Mouse (Mus musculus): ENCODE measurements around the gene Sult6b2. TPM values are rescaled to one million over a fixed set of nuclear protein-coding genes. Genes with fewer than 3 reads are reported as not detected.

Gene Sult6b2
- polyA plus RNA-seq, 1 experiment from 2014 or later = 53.2 TPM

DNA sequence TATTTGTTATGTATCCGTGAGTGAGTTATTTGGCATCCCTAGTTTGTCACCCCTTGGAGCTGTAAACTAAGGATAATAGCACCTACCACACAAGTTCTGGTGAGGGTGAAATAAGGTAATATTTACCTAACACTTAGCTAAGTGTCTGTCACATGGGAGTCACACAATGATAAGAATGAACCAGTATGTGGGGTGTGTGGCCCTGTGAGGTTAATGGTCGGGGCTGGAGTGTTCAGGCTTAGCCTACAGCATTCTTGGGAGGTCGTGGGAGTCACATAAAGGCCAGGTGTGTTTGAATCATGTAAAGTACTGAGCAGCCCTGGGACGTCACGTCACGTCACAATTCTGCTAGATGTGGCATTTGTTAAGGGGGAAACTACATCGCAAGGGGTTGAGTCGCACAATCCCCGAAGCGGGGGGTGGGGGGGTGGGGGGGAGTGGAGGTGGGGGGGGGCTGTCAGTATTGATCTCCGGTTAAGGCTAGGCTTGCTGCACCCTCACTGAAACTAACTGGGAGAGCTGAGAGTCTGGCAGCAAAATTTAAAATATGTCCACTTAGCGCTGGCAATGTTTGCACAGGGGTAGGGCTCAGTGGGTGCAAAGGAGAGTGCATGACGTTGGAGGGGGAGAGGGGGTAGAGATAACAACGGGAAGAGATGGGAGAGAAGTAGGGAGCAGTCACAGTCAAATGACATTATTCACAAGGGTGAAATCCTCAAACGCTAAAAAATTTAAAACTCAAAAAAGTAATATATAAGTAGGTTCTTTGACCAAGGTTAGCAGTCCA is 8.5 kb downstream of the Sult6b2 start:
- Histone ChIP-seq H3K9me3 (ENCODE audit: control insufficient read depth) (no peaks in the 10 kb centered on the region), H3K27ac (ENCODE audit: low read depth, low read length) (no peak overlapping the region), H3K27me3 (replicated peaks; ENCODE audit: control insufficient read depth, insufficient read depth, low read length) (no peaks in the 10 kb centered on the region), H3K4me1 (replicated peaks; ENCODE audit: control insufficient read depth, insufficient read depth, low read length) (no peaks in the 10 kb centered on the region; the same call in 1 of the 2 replicates), H3K36me3 (ENCODE audit: control insufficient read depth, insufficient read depth) (no peaks in the 10 kb centered on the region), H3K4me2 (replicated peaks; ENCODE audit: low read depth) (0 out of 2 replicates have a peak overlapping the region, but pooled peaks have one; percentile 21), H3K4me3 (ENCODE audit: low read depth, low read length) (no peak overlapping the region), H3K9ac (ENCODE audit: low read depth, low read length) (no peak overlapping the region)
- ATAC-seq = no peak
- no peak for TF ChIP-seq CTCF (IDR thresholded peaks at IDR 0.05; ENCODE audit: low read depth)
- 21% methylated on average over 15 of the region's 15 CpGs for WGBS

DNA sequence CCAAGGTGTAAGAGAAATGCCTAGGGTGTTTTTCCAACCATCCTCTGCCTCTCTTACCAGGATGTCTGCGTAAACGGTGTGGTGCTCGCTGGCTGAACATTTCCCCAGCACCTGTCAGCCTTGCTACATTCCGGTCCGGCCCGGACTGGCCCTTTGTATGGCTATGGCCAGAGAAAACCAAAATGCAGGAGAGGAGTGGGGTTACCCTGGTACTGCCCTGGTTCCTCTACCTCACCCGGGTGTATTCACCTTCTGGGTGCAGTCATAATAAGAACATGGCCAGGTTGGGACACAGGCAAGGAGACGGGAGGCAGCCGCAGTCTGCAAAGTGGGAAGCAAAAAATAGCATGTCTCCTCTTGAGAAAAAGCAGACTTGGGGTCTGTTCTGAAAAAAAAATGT is 9.2 kb downstream of the Sult6b2 start:
- Histone ChIP-seq H3K4me1 (replicated peaks; ENCODE audit: control insufficient read depth, insufficient read depth, low read length) (no peaks in the 10 kb centered on the region; the same call in 1 of the 2 replicates), H3K4me3 (ENCODE audit: low read depth, low read length) (no peak overlapping the region), H3K9ac (ENCODE audit: low read depth, low read length) (no peak overlapping the region), H3K27ac (ENCODE audit: low read depth, low read length) (no peak overlapping the region), H3K4me2 (replicated peaks; ENCODE audit: low read depth) (no peak overlapping the region), H3K36me3 (ENCODE audit: control insufficient read depth, insufficient read depth) (no peaks in the 10 kb centered on the region), H3K27me3 (replicated peaks; ENCODE audit: control insufficient read depth, insufficient read depth, low read length) (no peaks in the 10 kb centered on the region), H3K9me3 (ENCODE audit: control insufficient read depth) (no peaks in the 10 kb centered on the region)
- TF ChIP-seq CTCF (IDR thresholded peaks at IDR 0.05; ENCODE audit: low read depth) = no peak
- ATAC-seq = no peak
- 60% methylated on average over 9 of the region's 9 CpGs for WGBS

DNA sequence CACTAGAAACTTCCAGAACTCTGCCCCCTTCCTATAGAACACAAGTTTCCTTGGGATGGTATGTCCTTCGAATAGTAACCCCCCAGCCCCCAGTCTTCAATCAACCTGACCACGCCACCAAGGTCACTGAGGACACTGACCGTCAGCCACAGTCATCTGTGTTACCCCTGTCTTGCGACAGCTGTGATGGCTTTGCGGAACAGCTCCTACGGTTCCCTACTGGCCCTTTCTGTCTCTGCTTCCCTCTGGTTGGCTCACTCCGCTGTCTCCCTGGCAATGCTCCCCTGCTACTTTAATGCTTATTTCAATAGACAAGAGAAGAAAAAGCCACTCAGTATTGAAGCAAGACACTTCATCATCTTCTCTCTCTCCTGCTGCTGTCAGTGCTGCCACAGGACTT is 10.8 kb downstream of the Sult6b2 start:
- Histone ChIP-seq H3K36me3 (ENCODE audit: control insufficient read depth, insufficient read depth) (no peaks in the 10 kb centered on the region), H3K27ac (ENCODE audit: low read depth, low read length) (no peak overlapping the region), H3K4me2 (replicated peaks; ENCODE audit: low read depth) (no peak overlapping the region), H3K4me1 (replicated peaks; ENCODE audit: control insufficient read depth, insufficient read depth, low read length) (no peaks in the 10 kb centered on the region; the same call in 1 of the 2 replicates), H3K9me3 (ENCODE audit: control insufficient read depth) (no peaks in the 10 kb centered on the region), H3K4me3 (ENCODE audit: low read depth, low read length) (no peak overlapping the region), H3K9ac (ENCODE audit: low read depth, low read length) (no peak overlapping the region), H3K27me3 (replicated peaks; ENCODE audit: control insufficient read depth, insufficient read depth, low read length) (no peaks in the 10 kb centered on the region)
- no peak for TF ChIP-seq CTCF (IDR thresholded peaks at IDR 0.05; ENCODE audit: low read depth)
- 65% methylated on average over 7 of the region's 7 CpGs for WGBS
- no peak for ATAC-seq

DNA sequence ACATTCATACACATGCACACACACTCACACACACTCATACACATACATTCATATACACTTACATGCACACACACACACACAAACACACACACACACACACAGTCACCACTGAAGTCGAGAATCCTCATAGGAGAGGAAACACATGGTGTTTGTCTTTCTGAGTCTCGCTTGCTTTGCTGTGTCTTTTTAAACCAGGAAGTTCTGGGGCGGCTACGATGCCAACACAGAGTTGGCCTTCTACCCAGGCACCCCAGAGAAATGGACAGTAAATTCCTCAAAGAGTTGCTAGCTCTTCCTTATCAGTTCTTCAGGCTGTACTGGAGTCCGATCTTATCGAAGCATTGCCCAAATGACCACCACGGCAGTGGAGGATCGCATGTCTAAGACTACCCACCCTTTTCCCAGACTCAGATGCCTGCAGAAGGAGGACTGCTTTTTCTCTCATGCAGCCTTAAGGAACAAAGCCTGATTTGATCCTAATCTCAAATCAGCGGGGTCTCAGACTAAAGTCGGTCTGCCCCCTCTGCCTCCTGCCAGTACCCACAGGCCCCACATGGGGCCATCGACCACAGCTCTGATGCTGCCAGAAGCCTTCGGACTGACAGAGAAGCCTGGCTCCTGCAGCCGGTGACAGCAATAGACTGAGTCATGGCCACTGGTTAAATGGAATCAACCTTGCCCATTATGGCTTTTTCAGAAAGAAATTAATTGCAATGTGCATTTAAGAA is 11.9 kb downstream of the Sult6b2 start:
- H3K4me3 ChIP-seq (ENCODE audit: low read depth, low read length) = no peak overlapping the region
- no peaks in the 10 kb centered on the region for H3K27me3 ChIP-seq (replicated peaks; ENCODE audit: control insufficient read depth, insufficient read depth, low read length)
- no peak overlapping the region for H3K27ac ChIP-seq (ENCODE audit: low read depth, low read length)
- WGBS = 42% methylated on average over 13 of the region's 13 CpGs
- no peaks in the 10 kb centered on the region; the same call in 1 of the 2 replicates for H3K4me1 ChIP-seq (replicated peaks; ENCODE audit: control insufficient read depth, insufficient read depth, low read length)
- H3K4me2 ChIP-seq (replicated peaks; ENCODE audit: low read depth) = no peak overlapping the region
- no peak overlapping the region for H3K9ac ChIP-seq (ENCODE audit: low read depth, low read length)
- no peak for ATAC-seq
- H3K36me3 ChIP-seq (ENCODE audit: control insufficient read depth, insufficient read depth) = no peaks in the 10 kb centered on the region
- no peak for TF ChIP-seq CTCF (IDR thresholded peaks at IDR 0.05; ENCODE audit: low read depth)
- H3K9me3 ChIP-seq (ENCODE audit: control insufficient read depth) = no peaks in the 10 kb centered on the region

DNA sequence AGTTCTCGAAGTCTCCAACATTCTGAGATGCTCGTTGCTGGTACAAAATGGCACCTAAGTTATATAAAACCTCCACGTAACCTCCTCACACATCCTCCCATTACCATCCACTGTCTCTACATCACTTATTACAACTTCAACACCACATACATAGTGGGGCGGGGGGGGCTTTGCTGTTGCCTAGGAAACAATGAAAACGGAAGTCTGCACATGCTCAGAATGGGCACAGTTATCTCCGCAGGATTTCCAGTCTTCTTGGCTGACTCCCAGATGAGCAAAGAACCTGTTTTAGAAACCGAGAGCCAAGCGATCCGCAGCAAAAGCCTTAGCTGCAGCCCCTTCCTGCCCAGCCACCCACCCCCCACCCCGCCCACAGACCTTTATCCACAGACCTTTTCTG is 14.6 kb downstream of the Sult6b2 start:
- 92% methylated on average over 10 of the region's 10 CpGs for WGBS

More for the DNA sequence above, 14.6 kb downstream of the Sult6b2 start:
- TF ChIP-seq CTCF (IDR thresholded peaks at IDR 0.05; ENCODE audit: low read depth) = no peak
- no peaks in the 10 kb centered on the region for H3K36me3 ChIP-seq (ENCODE audit: control insufficient read depth, insufficient read depth)
- no peak for ATAC-seq
- no peaks in the 10 kb centered on the region for H3K27me3 ChIP-seq (replicated peaks; ENCODE audit: control insufficient read depth, insufficient read depth, low read length)
- H3K9me3 ChIP-seq (ENCODE audit: control insufficient read depth) = no peaks in the 10 kb centered on the region
- H3K4me3 ChIP-seq (ENCODE audit: low read depth, low read length) = no peak overlapping the region
- no peak overlapping the region for H3K27ac ChIP-seq (ENCODE audit: low read depth, low read length)
- H3K4me1 ChIP-seq (replicated peaks; ENCODE audit: control insufficient read depth, insufficient read depth, low read length) = no peaks in the 10 kb centered on the region
- no peak overlapping the region for H3K9ac ChIP-seq (ENCODE audit: low read depth, low read length)
- H3K4me2 ChIP-seq (replicated peaks; ENCODE audit: low read depth) = no peak overlapping the region

Data from intestine, postnatal 0 days (tissue).